ENCODE assay signal across 27 mouse cellular contexts in genomic region chr13:52183635-52184034, GRCm38 (mm10).
A peak's percentile ranks its signal among the peaks of the same experiment; 100 is the strongest.
DNase-seq lines count a peak whose midpoint lies in the region; ATAC-seq and TF ChIP-seq lines count a peak whose summit lies in the region.
"Had no signal": no experiment of that assay in that cellular context is flagged by ENCODE, and none has a peak within 500 bp of the region (broad histone marks: within the 10 kb centered on the region; RNA-seq: fewer than 3 reads in every experiment).

No protein-coding gene starts in this region.

- no peak for TF ChIP-seq POLR2A in liver, adult 2 months (IDR thresholded peaks at IDR 0.05; ENCODE audit: extremely low read depth, insufficient read depth, low read length)

- no peaks in the 10 kb centered on the region for H3K27me3 ChIP-seq in liver, adult 2 months (ENCODE audit: control insufficient read depth, insufficient read depth, low read length)
- H3K27me3 ChIP-seq in liver, embryonic 11.5 days (replicated peaks; ENCODE audit: control insufficient read depth, insufficient read depth, low read length): no peaks in the 10 kb centered on the region
- H3K27me3 ChIP-seq in midbrain, embryonic 13.5 days: peaks cover 19% of the 10 kb centered on the region
- H3K27me3 ChIP-seq: CH12.LX; embryonic facial prominence, embryonic 13.5 days; embryonic facial prominence, embryonic 15.5 days; forebrain, embryonic 13.5 days; forebrain, embryonic 15.5 days had no signal

- no peaks in the 10 kb centered on the region for H3K9me3 ChIP-seq in liver, embryonic 11.5 days (ENCODE audit: control insufficient read depth, low read length)
- no peaks in the 10 kb centered on the region for H3K9me3 ChIP-seq in midbrain, embryonic 13.5 days
- H3K9me3 ChIP-seq: embryonic facial prominence, embryonic 13.5 days; embryonic facial prominence, embryonic 15.5 days; forebrain, embryonic 13.5 days; forebrain, embryonic 15.5 days; G1E had no signal

- H3K4me1 ChIP-seq in liver, adult 2 months (ENCODE audit: control insufficient read depth, insufficient read depth, low read length): peaks cover 31% of the 10 kb centered on the region
- no peaks in the 10 kb centered on the region for H3K4me1 ChIP-seq in liver, embryonic 11.5 days (replicated peaks; ENCODE audit: control insufficient read depth, insufficient read depth, low read length)
- H3K4me1 ChIP-seq in midbrain, embryonic 13.5 days (replicated peaks): peaks cover 5% of the 10 kb centered on the region; the same call in 1 of the 2 replicates
- H3K4me1 ChIP-seq: embryonic facial prominence, embryonic 13.5 days; forebrain, embryonic 13.5 days; forebrain, embryonic 15.5 days had no signal

- no peaks in the 10 kb centered on the region for H3K79me2 ChIP-seq in liver, adult 2 months (ENCODE audit: control insufficient read depth, insufficient read depth, low read length)

- intact Hi-C loops in left cerebral cortex, postnatal 10 days (cut with DNase I): no loop called here

- 19% methylated on average over 5 of the region's 5 CpGs for WGBS in liver, adult 2 months
- 59% methylated on average over 5 of the region's 5 CpGs for WGBS in liver, embryonic 11.5 days
- WGBS in midbrain, embryonic 13.5 days: 77% methylated on average over 5 of the region's 5 CpGs

- no peak overlapping the region for H3K4me3 ChIP-seq in liver, adult 2 months (ENCODE audit: insufficient read depth, low read depth, low read length)
- no peak overlapping the region for H3K4me3 ChIP-seq in liver, embryonic 11.5 days (ENCODE audit: low read depth, low read length)
- H3K4me3 ChIP-seq in midbrain, embryonic 13.5 days (replicated peaks): no peak overlapping the region
- H3K4me3 ChIP-seq: embryonic facial prominence, embryonic 13.5 days; embryonic facial prominence, embryonic 15.5 days; erythroblast, embryonic 14.5 days; forebrain, embryonic 13.5 days; forebrain, embryonic 15.5 days had no signal

- no peaks in the 10 kb centered on the region for H3K36me3 ChIP-seq in liver, adult 2 months (ENCODE audit: control insufficient read depth, insufficient read depth, low read length)
- H3K36me3 ChIP-seq in liver, embryonic 11.5 days (ENCODE audit: control insufficient read depth, insufficient read depth, low read length): no peaks in the 10 kb centered on the region
- H3K36me3 ChIP-seq in midbrain, embryonic 13.5 days: no peaks in the 10 kb centered on the region
- H3K36me3 ChIP-seq: embryonic facial prominence, embryonic 13.5 days; embryonic facial prominence, embryonic 15.5 days; forebrain, embryonic 15.5 days; G1E had no signal

- no peak overlapping the region for H3K9ac ChIP-seq in liver, adult 2 months (ENCODE audit: low read depth, low read length)
- H3K9ac ChIP-seq in liver, embryonic 11.5 days (ENCODE audit: low read depth, low read length): no peak overlapping the region
- H3K9ac ChIP-seq in midbrain, embryonic 13.5 days (replicated peaks): no peak overlapping the region
- H3K9ac ChIP-seq: embryonic facial prominence, embryonic 13.5 days; embryonic facial prominence, embryonic 15.5 days; forebrain, embryonic 13.5 days; forebrain, embryonic 15.5 days; forebrain, postnatal 0 days had no signal

- H3K4me2 ChIP-seq in liver, embryonic 11.5 days: no peak overlapping the region
- H3K4me2 ChIP-seq in midbrain, embryonic 13.5 days (replicated peaks): no peak overlapping the region
- H3K4me2 ChIP-seq: embryonic facial prominence, embryonic 13.5 days; embryonic facial prominence, embryonic 15.5 days; forebrain, embryonic 13.5 days; forebrain, embryonic 15.5 days had no signal

- no peak for TF ChIP-seq CTCF in liver, adult 2 months (IDR thresholded peaks at IDR 0.05; ENCODE audit: low read depth, low read length)

- peak overlapping the region; percentile 72 for H3K27ac ChIP-seq in liver, adult 2 months (replicated peaks; ENCODE audit: insufficient read depth, low read depth, low read length)
- no peak overlapping the region for H3K27ac ChIP-seq in liver, embryonic 11.5 days (ENCODE audit: low read depth, low read length)
- H3K27ac ChIP-seq in midbrain, embryonic 13.5 days: no peak overlapping the region
- H3K27ac ChIP-seq: embryonic facial prominence, embryonic 13.5 days; embryonic facial prominence, embryonic 15.5 days; forebrain, embryonic 13.5 days; forebrain, embryonic 15.5 days had no signal

- ATAC-seq in liver, embryonic 11.5 days (replicated peaks; ENCODE audit: low FRiP score): no peak
- ATAC-seq in common myeloid progenitor, adult 5-6 weeks (replicated peaks; ENCODE audit: low read depth, poor library complexity, severe bottlenecking): peak; percentile 42; the same call in 1 of the 2 replicates
- peak; percentile 88 for ATAC-seq in granulocyte monocyte progenitor cell, adult 5-6 weeks (replicated peaks; ENCODE audit: poor library complexity, severe bottlenecking)
- ATAC-seq in activated CD4-positive, CD25-positive, alpha-beta regulatory T cell, adult 4 months: no peak
- ATAC-seq in midbrain, embryonic 13.5 days: no peak
- ATAC-seq: CD4-positive, CD25-positive, alpha-beta regulatory T cell, adult 4 months; forebrain, embryonic 13.5 days; forebrain, embryonic 15.5 days; forebrain, postnatal 0 days had no signal

- DNase-seq in liver, adult 2 months (ENCODE audit: extremely low read depth, low read depth, low spot score): peak; percentile 76
- DNase-seq in liver, embryonic 11.5 days (ENCODE audit: low spot score): no peak
- DNase-seq in NIH3T3 (ENCODE audit: low read depth): peak; percentile 9
- DNase-seq in left cerebral cortex, postnatal 10 days (ENCODE audit: extremely low spot score in 1 of 2, low spot score in 2 of 2): no peak
- DNase-seq: adrenal gland, adult 2 months; adrenal gland, postnatal 10 days; adrenal gland, postnatal 25 days; B cell, adult 2 months; cerebellum, adult 11 months; cerebellum, adult 18-20 months; cerebellum, adult 8-10 months; cerebellum, postnatal 10 days; cerebellum, postnatal 25 days; embryo, embryonic 11 days; forebrain, postnatal 0 days had no signal

Comparison
In these comparisons a context has a peak if more than half of its experiments do, and no peak if none do; other contexts are left out.
1. DNase-seq: peak in liver, adult 2 months (single experiment) and NIH3T3 (single experiment); none in liver, embryonic 11.5 days (single experiment) and left cerebral cortex, postnatal 10 days (0 of 2).
2. ATAC-seq: peak in common myeloid progenitor, adult 5-6 weeks (single experiment) and granulocyte monocyte progenitor cell, adult 5-6 weeks (single experiment); none in liver, embryonic 11.5 days (single experiment), activated CD4-positive, CD25-positive, alpha-beta regulatory T cell, adult 4 months (single experiment) and midbrain, embryonic 13.5 days (single experiment).